ENCODE assay signal across 1 mouse cellular context in genomic region chr4:132380965-132381616, GRCm38 (mm10).
TF ChIP-seq lines count a peak whose summit lies in the region.

No protein-coding gene starts in this region.

TF ChIP-seq in MEL, 35 proteins besides CTCF, POLR2A, EP300 and RAD21 (continued from another document):
- TF ChIP-seq TBP (IDR thresholded peaks at IDR 0.05; ENCODE audit: low read depth, low read length): no peak
